Mouse (Mus musculus): ENCODE data around the gene Gas2l1.
A peak's percentile ranks its signal among the peaks of the same experiment; 100 is the strongest.

The Gas2l1 gene

DNA sequence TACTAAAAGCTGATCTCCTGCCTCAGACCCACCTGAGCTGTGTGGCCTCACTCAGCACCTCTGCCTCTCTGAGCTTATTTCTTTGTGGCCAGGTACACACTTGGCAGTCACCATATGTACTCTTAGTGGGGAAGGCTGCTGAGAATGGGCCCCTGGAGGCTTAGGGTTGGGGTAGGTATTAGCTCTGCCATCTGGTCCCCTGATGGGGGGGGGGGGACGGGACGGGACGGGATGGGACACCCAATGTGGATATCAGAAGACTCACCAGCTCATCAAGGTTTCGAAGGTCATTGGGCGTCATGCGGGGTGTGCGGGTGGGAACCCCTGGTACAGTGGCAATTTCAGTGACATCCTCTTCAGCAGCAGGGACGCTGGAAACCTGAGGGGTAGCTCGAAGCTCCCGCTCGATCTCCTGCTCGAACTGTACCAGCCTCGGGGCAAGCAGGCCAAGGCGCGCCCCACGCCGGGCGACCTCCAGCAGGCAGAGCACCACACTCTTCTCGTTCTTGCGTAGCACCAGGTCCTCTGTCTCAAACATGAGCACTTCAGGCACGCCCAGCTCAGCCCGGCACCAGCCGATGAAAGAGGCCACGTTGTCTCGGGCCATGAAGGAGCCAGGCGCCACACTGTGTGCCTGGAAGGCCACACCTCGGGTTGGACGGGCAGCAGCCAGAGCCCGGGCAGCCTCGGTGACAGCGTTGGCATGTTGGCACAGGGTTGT lies 1.4 kb downstream of the Gas2l1 start:
- DNase-seq = peak; percentile 94

DNA sequence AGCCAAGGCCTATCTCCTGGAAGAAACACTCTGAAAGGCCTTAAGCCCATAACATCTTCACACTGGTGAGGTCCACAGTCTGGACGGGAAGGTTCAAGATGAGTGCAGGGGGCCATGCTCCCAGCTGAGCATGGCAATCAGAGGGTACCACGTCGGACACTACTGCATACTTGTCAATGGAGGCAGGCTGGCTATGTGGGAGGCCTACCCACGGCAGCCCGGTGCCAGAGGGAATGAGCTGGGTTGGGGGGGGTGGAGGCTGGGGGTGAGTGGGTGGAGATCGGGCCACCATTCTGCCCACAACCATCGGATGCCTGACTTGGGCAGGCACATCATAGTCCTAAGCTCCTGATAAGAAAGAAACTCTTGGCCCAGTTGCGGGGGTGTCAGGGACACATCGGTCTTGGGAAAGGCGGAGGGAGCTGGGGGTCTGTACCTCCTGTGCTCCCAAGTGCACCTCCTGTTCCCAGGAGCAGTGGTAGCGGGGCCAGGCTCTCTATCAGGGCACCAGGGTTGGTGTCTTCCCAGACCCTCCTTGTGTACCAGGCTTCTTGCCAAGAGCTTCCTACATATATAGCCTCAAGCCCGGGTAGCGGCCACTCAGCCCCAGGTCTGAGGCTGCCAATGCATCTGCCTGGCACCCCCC lies 2.1 kb downstream of the Gas2l1 start:
- peak; percentile 93 for DNase-seq

DNA sequence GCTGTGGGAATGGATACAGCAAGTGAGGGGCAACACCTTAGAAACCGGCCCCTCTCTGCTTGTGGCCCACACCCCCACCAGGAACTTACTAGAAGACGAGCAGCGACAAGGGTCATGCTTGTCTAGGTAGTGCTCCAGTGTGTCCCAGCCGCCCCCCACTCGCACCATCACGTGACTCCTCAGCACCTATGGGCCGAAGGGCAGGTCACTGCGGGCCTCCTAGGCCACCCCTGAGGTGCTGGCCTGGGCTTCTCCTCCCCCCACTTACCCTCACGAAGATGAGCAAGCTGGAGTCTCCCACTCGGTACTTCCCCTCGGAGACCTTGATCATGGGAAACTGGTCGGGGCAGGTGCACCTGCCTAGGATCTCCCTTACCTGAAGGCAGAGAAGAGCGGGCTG lies 2.8 kb downstream of the Gas2l1 start:
- DNase-seq = no peak

DNA sequence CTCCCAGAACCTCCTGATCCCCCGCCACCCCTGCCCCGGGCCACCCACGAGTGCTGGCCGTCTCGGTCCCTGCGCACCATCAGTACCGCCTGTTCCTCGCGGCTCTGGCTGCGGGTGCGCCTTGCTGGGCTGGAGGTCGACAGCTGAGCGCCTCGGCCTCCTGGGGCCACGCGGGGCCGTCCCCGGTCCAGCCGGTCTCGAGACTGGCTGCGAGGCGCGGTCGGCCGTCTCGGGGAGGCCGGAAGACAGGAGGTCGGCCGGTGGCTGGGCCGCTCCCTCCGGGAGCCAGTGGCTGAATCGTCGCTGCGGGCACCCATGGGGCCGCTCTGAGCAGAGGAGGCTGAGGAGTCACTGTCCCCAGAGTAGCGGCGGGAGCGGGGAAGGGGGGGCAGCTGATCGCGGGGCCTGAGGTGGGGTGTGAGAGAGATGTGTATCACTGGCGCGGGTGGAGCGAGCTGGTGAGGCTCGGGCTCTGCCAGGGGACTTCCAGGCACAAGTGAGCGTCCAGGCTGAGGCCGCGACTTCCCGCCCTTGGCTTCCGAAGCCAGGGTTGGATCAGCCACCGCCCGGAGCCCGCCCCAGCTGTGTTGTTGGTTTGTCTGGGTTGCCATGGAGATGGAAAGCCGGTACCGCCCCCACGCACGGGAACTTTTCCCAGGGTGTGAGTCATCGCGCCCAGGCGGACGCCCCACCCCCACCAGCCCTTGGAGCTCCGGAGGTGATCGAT lies 3.6 kb downstream of the Gas2l1 start:
- peak; percentile 100 for DNase-seq

DNA sequence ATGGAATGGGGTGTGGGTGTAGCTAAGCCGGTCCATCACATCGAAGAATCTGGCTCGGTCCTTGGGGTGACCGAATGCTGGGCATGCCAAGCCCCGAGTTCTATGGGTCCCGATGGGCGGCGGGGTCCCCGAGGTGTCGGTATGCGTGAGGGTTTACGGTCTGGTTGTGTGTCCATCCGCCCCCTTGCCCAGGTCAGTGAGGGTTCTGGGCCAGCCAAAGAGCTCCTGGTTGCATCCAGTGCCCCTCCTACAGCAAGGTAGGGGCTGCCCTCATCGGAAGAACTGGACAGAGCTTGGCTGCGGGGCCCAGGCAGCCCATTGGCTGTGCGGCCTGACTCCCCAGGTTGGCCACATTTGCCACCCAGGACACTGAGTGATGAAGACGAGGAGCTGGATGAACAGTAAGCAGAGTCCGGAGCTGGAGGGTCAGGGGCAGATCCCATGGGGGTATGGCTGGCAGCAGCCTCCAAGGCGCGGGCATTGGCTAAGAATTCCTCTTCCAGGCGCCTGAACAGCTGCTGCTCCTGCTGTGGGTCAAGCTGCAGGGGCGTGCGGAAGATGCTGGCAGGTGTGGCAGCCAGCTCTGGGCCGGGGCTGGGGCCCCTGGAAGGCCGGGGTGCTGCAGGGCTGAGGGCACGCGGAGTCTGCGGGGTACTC lies 4.2 kb downstream of the Gas2l1 start:
- DNase-seq = peak; percentile 95

DNA sequence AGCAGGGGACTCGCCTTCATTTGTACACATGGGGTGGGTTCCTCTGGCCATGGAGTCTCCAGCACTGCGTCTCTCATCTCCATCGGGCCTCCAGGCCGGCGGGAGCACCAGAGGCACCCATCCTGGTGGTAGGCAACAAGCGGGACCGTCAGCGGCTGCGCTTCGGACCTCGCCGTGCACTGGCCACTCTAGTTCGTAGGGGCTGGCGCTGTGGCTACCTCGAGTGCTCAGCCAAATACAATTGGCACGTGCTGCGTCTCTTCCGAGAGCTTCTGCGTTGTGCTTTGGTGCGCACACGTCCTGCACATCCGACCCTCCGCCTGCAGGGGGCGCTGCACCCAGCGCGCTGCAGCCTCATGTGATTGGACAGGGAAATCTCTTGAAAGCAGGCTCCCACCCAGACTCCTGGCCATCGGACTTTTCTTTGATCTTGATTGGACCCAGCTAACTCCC lies 5.4 kb downstream of the Gas2l1 start:
- DNase-seq = peak; percentile 90

DNA sequence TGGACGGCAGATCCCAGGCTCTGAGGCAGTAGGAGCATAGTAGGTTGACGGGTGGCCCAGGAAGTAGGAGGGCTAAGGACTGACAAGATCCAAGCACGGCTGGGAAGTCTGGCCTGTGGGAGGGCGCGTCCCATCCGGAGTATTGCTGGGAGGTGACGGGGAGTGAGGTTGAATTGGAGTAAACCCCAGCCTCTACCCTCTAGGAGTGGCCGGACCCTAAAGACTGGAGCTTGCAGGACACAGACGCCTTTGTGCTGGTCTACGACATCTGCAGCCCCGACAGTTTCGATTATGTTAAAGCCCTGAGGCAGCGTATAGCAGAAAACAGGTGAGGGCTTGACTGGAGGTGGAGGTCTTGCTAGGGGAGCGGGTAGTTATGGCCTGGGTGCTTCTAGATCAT lies 5.9 kb downstream of the Gas2l1 start:
- peak; percentile 90 for DNase-seq

DNA sequence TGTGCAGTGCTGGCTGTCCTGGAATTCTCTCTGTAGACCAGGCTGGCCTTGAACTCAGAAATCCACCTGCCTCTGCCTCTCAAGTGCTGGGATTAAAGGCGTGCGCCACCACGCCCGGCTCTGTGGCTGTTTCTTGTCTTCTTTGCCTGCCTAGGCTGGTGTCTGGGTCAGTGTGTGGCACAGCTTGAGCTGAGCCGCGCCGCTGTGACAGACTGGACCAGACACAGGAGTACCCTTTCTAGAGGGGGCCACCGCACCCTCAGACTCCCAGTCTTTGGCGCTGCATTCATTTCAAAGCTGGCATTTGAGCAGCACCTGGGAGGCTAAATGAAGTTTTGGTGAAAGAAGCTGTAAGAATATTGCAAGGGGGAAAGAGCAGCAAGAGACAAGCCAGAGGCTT lies 6.3 kb downstream of the Gas2l1 start:
- DNase-seq = peak; percentile 87

DNA sequence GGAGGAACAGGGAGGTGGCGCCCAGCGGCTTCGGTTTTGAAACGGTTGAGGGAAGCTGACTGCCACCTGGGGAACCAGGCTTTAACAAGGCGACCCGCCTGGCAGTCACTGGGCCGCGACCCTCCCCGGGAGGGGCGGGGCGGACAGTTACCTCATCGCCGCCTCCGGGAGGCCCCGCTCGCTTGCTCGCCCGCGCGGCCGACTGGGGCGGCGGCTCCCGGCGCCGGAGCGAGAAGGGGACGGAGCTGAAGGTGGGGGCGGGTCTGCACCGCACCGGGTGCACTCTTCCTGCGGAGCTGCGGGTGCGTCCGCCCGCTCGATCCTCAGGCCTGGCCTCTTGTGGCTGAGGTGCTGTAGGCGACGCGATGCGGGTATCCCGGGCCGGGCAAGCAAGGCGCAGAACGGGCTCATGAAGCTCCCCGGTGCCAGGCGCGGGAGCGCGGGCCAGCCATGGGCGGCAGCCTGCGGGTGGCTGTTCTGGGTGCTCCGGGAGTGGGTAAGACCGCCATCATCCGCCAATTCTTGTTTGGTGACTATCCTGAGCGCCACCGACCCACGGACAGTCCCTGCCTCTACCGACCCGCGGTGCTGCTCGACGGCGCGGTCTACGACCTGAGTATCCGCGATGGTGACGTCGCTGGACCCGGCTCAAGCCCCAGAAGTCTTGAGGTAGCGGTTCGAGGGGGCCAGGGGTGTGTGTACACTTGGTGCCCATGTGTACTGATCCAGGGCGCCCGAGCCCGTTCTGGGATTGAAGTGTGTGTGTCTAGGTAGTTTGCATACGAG lies 7.1 kb downstream of the Gas2l1 start, which contains the start of gene Rasl10a:
TSS of gene Rasl10a (plus strand) at position 273 of the 786 bp plus-strand sequence.
- DNase-seq = peak; percentile 92

DNA sequence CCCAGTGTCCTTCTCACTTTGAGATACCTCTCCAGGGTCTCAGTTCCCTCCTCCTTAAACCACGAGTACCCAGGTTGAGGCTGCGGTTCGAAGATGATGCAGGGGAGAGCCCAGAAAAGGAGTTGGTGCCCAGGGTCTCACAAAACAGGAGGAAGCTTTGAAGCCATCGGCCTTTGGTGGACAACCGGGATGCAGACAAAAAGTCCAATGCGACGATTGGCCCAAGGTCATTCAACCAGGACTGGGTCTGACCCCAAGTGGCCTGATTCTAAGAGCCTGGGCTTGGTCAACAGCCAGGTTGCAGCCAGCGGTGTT lies 7.6 kb downstream of the Gas2l1 start:
- DNase-seq = peak; percentile 94

DNA sequence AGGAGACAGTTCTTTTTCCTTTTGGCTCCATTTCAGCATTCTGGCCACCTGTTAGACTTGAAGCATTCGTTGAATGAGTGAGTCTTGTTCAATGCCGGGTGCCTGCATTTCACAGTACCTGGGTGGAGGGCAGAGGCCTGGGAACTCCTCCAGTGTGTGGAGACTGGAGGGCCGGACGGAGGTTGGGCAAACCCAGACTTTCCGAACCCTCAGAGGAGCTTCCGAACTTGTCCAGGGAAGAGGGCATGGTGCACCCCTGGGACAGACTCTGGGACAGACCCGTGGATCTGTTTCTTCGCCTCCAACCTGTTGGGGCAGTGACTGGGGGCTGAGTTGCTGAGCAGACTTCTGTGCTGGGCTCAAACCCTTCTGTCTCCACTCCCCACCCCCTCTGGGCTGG lies 8.1 kb downstream of the Gas2l1 start:
- DNase-seq = peak; percentile 88

DNA sequence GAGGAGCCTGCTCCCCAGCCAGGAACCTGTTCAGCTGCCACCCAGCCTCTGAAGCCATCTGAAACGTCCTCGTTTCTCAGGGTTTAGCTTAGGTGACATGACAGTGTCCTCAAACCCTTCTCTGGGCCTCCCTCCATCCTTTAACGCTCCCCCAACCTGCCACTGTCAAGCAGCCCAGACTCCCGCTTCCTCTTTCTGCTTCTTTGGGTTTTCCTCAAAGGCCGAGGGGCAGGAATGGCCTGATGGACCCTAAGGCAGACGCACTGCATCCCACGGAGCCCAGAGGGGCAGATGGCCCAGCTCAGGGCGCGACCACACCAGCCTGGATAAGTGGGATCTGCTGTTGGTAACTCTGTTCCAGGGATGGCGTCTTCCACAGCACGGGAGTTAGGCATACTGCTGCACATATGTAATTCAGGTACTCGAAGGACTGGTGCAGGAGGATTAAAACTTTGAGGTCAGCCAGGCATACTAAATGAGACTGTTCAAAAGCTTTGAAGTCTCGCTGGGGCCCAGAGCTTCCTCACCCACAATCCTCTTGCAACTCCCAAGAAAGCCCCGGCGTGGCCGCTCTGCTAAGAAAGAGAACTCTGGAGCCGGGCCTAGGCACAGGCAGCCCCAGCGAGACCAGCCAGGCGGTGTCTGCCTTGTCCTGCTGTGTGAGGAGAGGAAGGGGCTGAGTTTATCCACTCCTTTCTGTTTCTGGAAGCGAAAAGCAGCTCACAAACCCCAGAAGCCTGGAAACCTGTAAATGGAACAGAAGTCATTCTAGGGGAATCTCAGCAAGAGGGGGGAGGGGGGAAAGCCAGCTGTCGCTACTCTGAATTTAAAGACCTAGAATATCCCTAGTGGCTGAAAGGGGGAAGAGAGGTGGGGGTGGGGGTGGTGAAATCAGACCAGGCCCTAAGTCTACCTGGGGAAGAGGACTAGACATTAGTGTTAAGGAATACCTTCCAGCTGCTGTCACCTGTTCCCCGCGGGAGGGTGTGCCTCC lies 8.9 kb downstream of the Gas2l1 start:
- DNase-seq = peak; percentile 87

DNA sequence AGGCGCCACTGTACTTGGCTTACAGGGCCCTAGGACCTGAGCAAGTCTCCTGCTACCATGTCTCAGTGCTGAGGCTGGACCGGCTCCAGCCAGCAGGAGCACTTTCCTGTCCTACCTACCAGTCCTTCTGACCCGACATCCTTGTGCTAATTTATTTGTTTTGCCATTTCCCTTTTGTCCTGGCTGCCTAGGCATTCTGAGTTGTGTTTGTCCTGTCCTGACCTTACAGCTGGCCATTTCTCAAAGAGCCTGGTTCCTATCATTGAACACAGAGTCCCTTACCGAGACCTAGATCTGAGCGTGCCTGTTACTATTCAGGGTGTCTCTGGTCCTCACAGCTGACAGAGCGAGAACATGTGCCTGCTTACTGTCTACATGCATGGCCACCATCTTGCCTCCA lies 10.3 kb downstream of the Gas2l1 start:
- DNase-seq = peak; percentile 92

DNA sequence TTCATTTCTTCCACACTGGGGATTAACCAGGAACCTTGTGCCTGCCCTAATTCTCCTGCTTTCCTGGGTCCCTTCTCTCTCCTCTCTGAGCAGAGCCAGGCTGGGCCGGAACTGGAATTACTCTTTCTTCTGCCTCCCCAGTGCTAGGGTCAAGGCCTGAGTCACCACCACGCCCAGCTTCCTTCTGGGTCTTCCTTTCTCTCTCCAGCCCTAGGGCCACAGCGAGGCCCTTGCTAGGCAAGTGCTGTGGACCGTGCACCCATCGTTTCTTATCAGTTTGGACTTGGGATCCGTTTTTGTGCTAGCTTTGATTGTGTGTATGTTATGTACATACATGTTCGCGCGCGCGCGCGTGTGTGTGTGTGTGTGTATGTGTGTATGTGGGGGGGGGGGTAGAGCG lies 11.0 kb downstream of the Gas2l1 start:
- no peak for DNase-seq

DNA sequence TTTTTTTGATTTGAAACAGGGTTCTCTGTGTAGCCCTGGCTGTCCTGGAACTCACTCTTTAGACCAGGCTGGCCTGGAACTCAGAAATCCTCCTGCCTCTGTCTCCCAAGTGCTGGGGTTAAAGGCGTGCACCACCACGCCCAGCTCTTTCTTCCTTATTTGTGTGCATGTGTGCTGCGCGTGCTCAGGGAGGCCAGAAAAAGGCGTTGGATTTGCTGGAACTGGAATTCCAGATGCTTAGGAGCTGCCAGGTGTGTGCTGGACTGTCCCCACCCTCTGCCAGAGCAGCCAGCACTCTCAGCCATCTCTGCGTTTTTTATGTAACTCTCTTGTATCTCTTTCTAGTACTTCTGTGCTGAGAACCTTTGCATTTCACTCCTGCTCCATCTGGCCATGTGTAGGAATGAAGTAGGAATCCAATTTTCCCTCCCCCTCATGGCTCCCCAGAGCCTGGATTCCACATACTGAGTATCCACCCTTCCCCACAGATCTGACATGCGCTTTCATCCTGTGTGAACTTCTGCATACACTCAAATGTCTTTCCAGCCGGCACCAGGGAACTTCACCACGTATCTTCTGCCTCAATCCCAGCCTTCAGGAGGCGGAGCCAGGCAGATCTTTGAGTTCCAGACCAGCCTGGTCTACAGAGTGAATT lies 12.8 kb downstream of the Gas2l1 start:
- no peak for DNase-seq

DNA sequence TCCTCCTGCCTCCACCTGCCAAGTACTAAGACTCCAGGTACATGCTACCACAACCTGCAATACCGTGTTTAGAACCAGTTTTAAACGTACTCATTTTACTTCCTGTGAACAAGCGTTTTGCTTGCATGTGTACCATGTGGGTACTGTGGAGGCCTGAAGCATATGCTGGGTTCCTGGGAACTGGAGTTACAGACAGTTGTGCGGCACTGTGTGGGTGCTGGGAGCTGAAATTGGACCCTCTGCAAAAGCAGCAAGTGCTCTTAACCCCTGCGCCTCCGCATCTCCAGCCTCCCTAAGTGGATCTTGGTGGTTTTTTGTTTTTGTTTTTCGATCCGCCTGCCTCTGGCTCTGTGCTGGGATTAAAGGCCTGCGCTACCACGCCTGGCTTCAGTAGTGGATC lies 13.5 kb downstream of the Gas2l1 start:
- DNase-seq = no peak

DNA sequence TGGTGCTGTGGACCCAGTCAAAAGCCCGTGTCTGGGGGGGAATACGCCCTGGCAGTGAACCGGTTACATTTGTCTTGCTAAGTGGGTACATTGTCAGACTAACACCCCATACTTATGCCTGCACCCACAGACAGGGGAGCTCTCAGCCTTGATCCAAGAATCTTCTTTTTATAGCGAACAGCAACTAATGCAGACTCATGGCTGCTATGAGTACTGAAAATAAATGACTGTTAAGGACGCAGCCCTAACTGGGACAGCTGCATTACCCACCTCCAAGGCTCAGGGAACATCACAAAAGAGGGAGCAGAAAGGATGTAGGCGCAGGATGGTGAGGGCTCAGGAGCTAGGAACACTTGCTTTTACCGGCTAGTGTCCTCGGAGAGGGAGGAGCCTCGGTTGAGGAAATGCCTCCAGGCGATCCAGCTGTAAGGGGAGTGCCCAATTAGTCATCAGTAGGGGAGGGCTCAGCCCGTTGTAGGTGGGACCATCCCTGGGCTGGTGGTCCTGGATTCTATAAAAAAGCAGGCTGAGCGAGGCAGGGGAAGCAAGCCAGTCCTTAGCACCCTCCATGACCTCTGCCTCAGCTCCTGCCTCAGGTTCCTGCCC lies 18.7 kb downstream of the Gas2l1 start:
- no peak for DNase-seq

DNA sequence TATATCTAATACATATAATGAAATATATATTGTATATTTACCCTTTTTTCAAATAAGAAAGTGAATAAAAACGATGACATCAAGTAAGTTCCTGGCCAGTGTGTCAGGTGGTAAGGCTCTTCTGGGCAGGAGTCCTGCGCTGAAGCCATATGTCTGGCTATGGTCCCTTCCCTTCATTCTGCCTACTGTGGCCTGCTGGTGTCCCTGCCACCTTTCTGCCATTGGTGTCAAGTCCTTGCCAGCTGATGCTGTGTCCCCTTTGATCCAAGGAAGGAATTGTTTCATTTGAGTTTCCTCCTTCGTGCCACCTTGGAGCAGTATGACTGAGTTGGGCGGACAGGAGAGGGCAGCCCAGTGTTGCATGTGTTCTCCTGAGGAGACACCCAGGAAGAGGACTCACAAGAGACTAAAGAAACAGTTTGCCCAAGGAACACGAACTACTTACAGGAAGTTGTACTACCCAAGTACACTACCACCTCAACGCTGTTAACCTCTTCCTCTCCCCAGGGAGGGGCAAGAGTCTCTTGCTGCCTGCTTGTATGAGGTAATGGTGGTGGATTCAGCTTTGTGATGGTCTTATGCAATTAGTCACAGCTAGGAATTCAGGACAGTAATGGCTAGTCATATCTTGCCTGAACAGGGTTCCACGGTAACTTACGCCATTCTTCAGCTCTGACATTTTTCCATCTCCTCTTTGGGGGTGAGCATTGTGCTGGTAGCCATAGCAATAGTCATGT lies 22.3 kb downstream of the Gas2l1 start:
- DNase-seq = no peak

DNA sequence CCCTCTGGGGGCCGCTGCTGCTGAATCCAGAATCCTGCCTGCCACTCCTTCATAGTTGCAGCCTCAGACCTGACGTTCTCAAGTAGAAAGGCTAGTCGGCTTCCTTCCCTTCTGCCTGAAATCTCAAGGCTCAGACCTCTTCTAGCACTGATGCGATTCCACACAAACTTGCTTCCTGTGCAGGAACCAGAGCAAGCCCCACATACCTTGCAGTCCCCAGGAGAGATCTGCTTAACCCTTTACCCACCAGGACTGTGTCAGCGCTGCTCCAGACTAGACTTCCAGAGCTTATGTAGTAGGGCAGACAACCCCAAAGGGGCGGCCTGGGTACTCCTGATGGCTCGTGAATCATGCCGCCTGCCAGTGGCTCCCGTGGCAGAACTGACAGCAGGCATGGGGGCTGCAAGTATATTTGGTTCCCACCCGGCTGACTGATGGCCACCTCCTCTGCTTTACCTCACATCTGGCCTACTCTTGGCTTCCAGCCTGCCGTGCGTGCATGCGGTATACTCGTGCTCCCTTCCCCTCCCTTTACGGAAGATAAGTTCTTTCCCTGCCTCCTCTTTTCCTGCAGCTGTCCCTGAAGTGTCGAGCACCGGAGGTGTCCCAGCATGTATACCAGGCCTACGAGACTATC lies 23.9 kb downstream of the Gas2l1 start:
- no peak for DNase-seq
